Mouse (Mus musculus): ENCODE measurements around the gene Gm10160. TPM values are rescaled to one million over a fixed set of nuclear protein-coding genes. Genes with fewer than 3 reads are reported as not detected.
"Not testable (repeated sequence)": the region's sequence is repeated elsewhere in the genome, so short reads cannot be mapped to it uniquely, and the experiment has no call there.

Gene Gm10160
- total and polyA plus RNA-seq, 3 experiments: not detected

DNA sequence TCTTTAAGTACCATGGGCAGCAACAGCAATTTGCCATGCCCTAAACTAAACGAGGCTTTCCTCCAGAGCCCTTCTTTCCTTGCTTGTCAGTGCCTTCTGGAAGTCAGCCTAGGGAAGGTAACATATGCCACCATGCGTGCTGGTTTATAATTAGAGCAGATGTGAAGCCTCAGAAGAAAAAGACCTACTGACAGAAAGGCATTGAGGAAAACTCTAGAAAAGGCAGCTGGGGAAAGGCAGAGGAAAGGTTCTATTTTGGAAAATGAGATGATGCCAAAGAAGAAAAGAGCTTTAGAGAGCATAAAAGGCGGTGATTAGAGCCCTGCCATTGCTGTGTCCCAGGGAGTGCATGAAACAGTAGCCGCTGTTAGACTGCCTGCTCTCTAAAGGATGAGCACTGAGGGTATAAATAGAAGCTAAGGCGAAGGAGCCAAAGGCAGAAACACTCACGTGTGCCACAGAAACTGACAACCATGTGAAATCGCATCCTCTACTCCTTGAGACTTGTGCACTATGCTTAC lies 14.9 kb downstream of the Gm10160 start:
- Histone ChIP-seq H3K4me1 (ENCODE audit: insufficient read depth, low read depth, low read length) (no peaks in the 10 kb centered on the region), H3K4me3 (ENCODE audit: low read depth, low read length) (no peak overlapping the region), H3K9me3 (replicated peaks) (no peaks in the 10 kb centered on the region), H3K36me3 (replicated peaks) (no peaks in the 10 kb centered on the region), H3K27me3 (ENCODE audit: insufficient read depth, low read length) (peaks cover 25% of the 10 kb centered on the region)
- no peak for ATAC-seq (ENCODE audit: extremely low read depth, insufficient number of reproducible peaks, low FRiP score, poor library complexity, severe bottlenecking)
- DNase-seq (ENCODE audit: low spot score): no peak
- TF ChIP-seq GATA2 (IDR thresholded peaks at IDR 0.05; ENCODE audit: borderline replicate concordance, low read depth, low read length): no peak
- no peak for TF ChIP-seq TAL1 (conservative IDR thresholded peaks at IDR 0.05; ENCODE audit: low read depth, low read length)
- no peak for TF ChIP-seq POLR2AphosphoS5 (IDR thresholded peaks at IDR 0.05; ENCODE audit: insufficient replicate concordance, low read depth, low read length)
- TF ChIP-seq GATA1 (IDR thresholded peaks at IDR 0.05; ENCODE audit: borderline replicate concordance, low read length): no peak
- no peak for TF ChIP-seq CTCF (IDR thresholded peaks at IDR 0.05; ENCODE audit: low read depth, low read length)

DNA sequence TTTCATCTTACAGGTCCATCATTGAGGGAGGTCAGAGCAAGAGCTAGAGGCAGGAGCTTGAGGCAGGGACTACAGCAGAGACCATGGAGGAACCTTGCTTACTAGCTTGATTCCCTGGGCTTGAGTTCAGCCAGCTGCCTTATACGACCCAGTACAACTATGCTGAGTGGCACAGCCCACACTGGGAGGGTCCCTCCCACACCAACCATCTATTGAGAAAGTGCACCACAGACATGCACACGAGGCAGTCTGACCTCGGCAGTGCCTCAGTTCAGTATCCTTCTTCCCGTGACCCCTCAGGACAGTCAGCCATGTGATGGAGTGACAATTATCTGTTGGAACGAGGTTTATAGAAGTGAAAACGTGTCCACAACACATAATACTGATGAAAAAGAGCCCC lies 15.8 kb downstream of the Gm10160 start:
- Histone ChIP-seq H3K27me3 (ENCODE audit: insufficient read depth, low read length) (peaks cover 25% of the 10 kb centered on the region), H3K4me1 (ENCODE audit: insufficient read depth, low read depth, low read length) (no peaks in the 10 kb centered on the region)

GRCm38 (mm10) chr7:81837771-81838170 lies 17.8 kb downstream of the Gm10160 start:
- not testable (repeated sequence) for H3K4me1 ChIP-seq (ENCODE audit: insufficient read depth, low read depth, low read length); ATAC-seq (ENCODE audit: extremely low read depth, insufficient number of reproducible peaks, low FRiP score, poor library complexity, severe bottlenecking); H3K36me3 ChIP-seq (replicated peaks); DNase-seq (ENCODE audit: low spot score); H3K4me3 ChIP-seq (ENCODE audit: low read depth, low read length); H3K9me3 ChIP-seq (replicated peaks)
- peaks cover 22% of the 10 kb centered on the region for H3K27me3 ChIP-seq (ENCODE audit: insufficient read depth, low read length)

More for the DNA sequence above, 15.8 kb downstream of the Gm10160 start:
- Histone ChIP-seq H3K36me3 (replicated peaks) (no peaks in the 10 kb centered on the region), H3K4me3 (ENCODE audit: low read depth, low read length) (no peak overlapping the region), H3K9me3 (replicated peaks) (no peaks in the 10 kb centered on the region)
- TF ChIP-seq CTCF (IDR thresholded peaks at IDR 0.05; ENCODE audit: low read depth, low read length) (no peak), TAL1 (conservative IDR thresholded peaks at IDR 0.05; ENCODE audit: low read depth, low read length) (no peak), GATA1 (IDR thresholded peaks at IDR 0.05; ENCODE audit: borderline replicate concordance, low read length) (no peak), GATA2 (IDR thresholded peaks at IDR 0.05; ENCODE audit: borderline replicate concordance, low read depth, low read length) (no peak), POLR2AphosphoS5 (IDR thresholded peaks at IDR 0.05; ENCODE audit: insufficient replicate concordance, low read depth, low read length) (no peak)
- ATAC-seq (ENCODE audit: extremely low read depth, insufficient number of reproducible peaks, low FRiP score, poor library complexity, severe bottlenecking): no peak
- DNase-seq (ENCODE audit: low spot score): no peak

GRCm38 (mm10) chr7:81835430-81835829 lies 20.2 kb downstream of the Gm10160 start:
- Histone ChIP-seq H3K27me3 (ENCODE audit: insufficient read depth, low read length) (peaks cover 9% of the 10 kb centered on the region), H3K4me3 (ENCODE audit: low read depth, low read length) (no peak overlapping the region), H3K36me3 (replicated peaks) (no peaks in the 10 kb centered on the region), H3K9me3 (replicated peaks) (no peaks in the 10 kb centered on the region), H3K4me1 (ENCODE audit: insufficient read depth, low read depth, low read length) (no peaks in the 10 kb centered on the region; the same call in 1 of the 2 replicates)
- ATAC-seq (ENCODE audit: extremely low read depth, insufficient number of reproducible peaks, low FRiP score, poor library complexity, severe bottlenecking): no peak
- no peak for TF ChIP-seq GATA1 (IDR thresholded peaks at IDR 0.05; ENCODE audit: borderline replicate concordance, low read length)
- no peak for TF ChIP-seq TAL1 (conservative IDR thresholded peaks at IDR 0.05; ENCODE audit: low read depth, low read length)
- TF ChIP-seq POLR2AphosphoS5 (IDR thresholded peaks at IDR 0.05; ENCODE audit: insufficient replicate concordance, low read depth, low read length): no peak
- TF ChIP-seq CTCF (IDR thresholded peaks at IDR 0.05; ENCODE audit: low read depth, low read length): no peak
- TF ChIP-seq GATA2 (IDR thresholded peaks at IDR 0.05; ENCODE audit: borderline replicate concordance, low read depth, low read length): no peak
- DNase-seq (ENCODE audit: low spot score): no peak

- Histone ChIP-seq H3K4me3 (ENCODE audit: low read depth, low read length) (no peak overlapping the region), H3K4me1 (ENCODE audit: insufficient read depth, low read depth, low read length) (peaks cover 3% of the 10 kb centered on the region), H3K27me3 (ENCODE audit: insufficient read depth, low read length) (peaks cover 6% of the 10 kb centered on the region), H3K36me3 (replicated peaks) (no peaks in the 10 kb centered on the region), H3K9me3 (replicated peaks) (no peaks in the 10 kb centered on the region)
- ATAC-seq (ENCODE audit: extremely low read depth, insufficient number of reproducible peaks, low FRiP score, poor library complexity, severe bottlenecking) (no peak), DNase-seq (ENCODE audit: low spot score) (no peak)
- TF ChIP-seq GATA1 (IDR thresholded peaks at IDR 0.05; ENCODE audit: borderline replicate concordance, low read length) (no peak), TAL1 (conservative IDR thresholded peaks at IDR 0.05; ENCODE audit: low read depth, low read length) (no peak), POLR2AphosphoS5 (IDR thresholded peaks at IDR 0.05; ENCODE audit: insufficient replicate concordance, low read depth, low read length) (no peak), CTCF (IDR thresholded peaks at IDR 0.05; ENCODE audit: low read depth, low read length) (no peak), GATA2 (IDR thresholded peaks at IDR 0.05; ENCODE audit: borderline replicate concordance, low read depth, low read length) (no peak)
These were observed 20.7 kb downstream of the Gm10160 start for GRCm38 (mm10) chr7:81834847-81835246.

DNA sequence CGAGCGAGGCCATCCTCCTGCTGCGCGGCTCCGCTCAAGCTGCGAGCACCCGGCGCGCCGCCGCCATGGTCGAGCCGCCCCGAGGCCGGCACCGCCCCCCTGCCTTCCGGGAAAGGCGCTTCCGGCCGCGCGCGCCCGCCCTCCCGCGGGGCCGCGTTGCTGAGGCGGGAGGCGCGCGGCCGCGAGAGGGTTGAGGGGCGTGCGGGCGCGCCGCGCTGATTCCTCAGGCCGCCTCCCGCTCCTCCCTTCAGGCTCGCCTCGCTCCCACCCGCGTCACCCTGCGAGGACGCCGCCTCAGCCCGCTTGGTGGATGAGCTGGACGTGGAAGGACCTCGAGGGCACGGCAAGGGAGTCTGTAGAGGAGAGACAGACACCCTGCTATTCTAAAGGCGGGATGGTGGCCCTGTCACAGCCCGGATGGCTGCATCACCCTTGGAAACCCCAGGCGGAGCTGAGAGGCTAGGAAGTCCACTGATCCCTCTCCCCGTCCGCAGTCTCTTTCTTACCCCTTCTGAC lies 26.2 kb downstream of the Gm10160 start, which contains the start of gene Btbd1:
Gene Btbd1 (minus strand): TSS at position 53 of the 516 bp plus-strand sequence.
- Histone ChIP-seq H3K4me1 (ENCODE audit: insufficient read depth, low read depth, low read length) (peaks cover 41% of the 10 kb centered on the region), H3K4me3 (ENCODE audit: low read depth, low read length) (peak within 1 kb of the TSS; percentile 93), H3K9me3 (replicated peaks) (no peaks in the 10 kb centered on the region), H3K27me3 (ENCODE audit: insufficient read depth, low read length) (no peaks in the 10 kb centered on the region), H3K36me3 (replicated peaks) (peaks cover 11% of the 10 kb centered on the region)
- TF ChIP-seq GATA2 (IDR thresholded peaks at IDR 0.05; ENCODE audit: borderline replicate concordance, low read depth, low read length): no peak
- no peak for TF ChIP-seq TAL1 (conservative IDR thresholded peaks at IDR 0.05; ENCODE audit: low read depth, low read length)
- no peak for TF ChIP-seq POLR2AphosphoS5 (IDR thresholded peaks at IDR 0.05; ENCODE audit: insufficient replicate concordance, low read depth, low read length)
- no peak for TF ChIP-seq GATA1 (IDR thresholded peaks at IDR 0.05; ENCODE audit: borderline replicate concordance, low read length)
- DNase-seq (ENCODE audit: low spot score) (peak; percentile 87), ATAC-seq (ENCODE audit: extremely low read depth, insufficient number of reproducible peaks, low FRiP score, poor library complexity, severe bottlenecking) (peak; percentile 50; the same call in 1 of the 2 replicates)

Data from G1E (cell line).